Mouse (Mus musculus): ENCODE measurements around the gene C1qc. TPM values are rescaled to one million over a fixed set of nuclear protein-coding genes. Genes with fewer than 3 reads are reported as not detected.

C1qc gene
- total RNA-seq (2023) = 100 to 1,000 TPM; 495 to 536 TPM

DNA sequence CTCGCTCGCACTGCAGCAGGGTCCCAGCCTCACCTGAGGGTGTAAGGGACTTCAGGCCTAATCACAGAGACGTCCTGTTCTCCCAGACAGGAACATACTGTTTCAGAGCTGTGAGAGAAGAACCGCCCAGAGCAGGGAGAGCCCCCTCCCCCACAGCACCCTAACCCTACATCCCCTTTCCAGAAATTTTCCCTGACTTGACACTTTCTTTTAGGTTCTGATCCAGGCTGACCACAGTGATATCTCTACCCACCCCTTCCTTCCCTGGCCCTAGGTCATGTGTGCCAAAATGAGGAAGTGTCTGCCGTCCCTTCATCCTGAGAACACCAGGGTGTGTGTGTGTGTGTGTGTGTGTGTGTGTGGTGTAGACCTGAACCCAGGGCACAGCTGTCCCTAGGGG is at the start of gene C1qc:
Gene C1qc (minus strand): TSS at position 255 of the 400 bp plus-strand sequence.

DNA sequence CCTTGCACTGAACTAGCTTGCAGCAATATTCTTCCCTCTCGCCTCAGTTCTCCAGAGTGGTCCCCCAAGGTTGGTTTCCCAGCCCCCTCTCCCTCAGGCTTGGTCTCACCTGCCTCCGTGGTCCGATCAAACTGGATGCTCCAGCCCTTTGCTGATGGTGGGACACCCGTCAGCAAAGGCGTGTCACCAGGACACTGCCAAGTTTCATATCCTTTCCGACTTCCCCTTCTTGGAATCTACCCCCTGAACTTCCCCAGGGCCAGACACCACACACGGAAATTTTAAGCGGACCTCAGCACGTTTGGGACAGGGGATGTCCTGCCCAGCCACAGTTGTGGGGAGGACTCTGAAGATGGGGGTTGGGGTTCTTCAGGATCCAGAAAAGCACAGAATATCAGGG is 5.8 kb upstream of the C1qc start, which contains the start of gene C1qa:
Gene C1qa (minus strand): TSS at position 167 of the 400 bp plus-strand sequence.

DNA sequence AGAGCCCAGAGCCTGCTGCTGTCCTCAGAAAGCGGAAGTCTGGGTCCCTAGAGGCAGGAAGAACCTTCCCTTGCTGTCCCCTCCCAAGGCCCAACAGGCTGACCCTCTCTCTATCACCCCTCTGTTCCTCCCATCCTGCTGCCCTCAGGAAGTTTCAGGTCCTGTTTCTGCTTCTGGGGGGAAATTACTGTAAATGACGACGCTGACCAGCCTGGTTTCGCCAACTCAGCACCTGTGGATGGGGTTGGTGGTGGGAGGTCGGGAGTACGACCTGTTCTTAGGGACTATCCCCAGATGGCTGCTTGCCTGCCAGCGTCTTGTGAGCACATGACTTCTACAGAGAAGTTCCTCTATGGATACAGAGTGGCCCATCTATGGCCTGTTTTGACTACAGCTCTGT is 6.8 kb downstream of the C1qc start, which contains the start of gene C1qb:
Gene C1qb (minus strand): TSS at position 87 of the 400 bp plus-strand sequence.

Other genes starting within 250 kb of the C1qc start
- gene Ephb2, start 57.1 kb downstream of the C1qc start, total RNA-seq (2023) = under 1 TPM in 1 of 2 experiments, not detected in 1; 0.18 TPM
- gene C1qb, start 6.9 kb downstream of the C1qc start, total RNA-seq (2023) = 100 to 1,000 TPM; 571 to 600 TPM
- 100 to 1,000 TPM; 507 to 530 TPM for gene C1qa, start 5.7 kb upstream of the C1qc start, total RNA-seq (2023)
- gene Epha8, start 63.8 kb upstream of the C1qc start, total RNA-seq (2023) = not detected
- 10 to 100 TPM; 13.3 to 18.9 TPM for gene Zbtb40, start 155.7 kb upstream of the C1qc start, total RNA-seq (2023)

Data from monocyte, adult 59 days (primary cell).